Mouse (Mus musculus): ENCODE data around the gene Ttc30a2. TPM values are rescaled to one million over a fixed set of nuclear protein-coding genes. Genes with fewer than 3 reads are reported as not detected.
A peak's percentile ranks its signal among the peaks of the same experiment; 100 is the strongest.
"Not testable (repeated sequence)": the region's sequence is repeated elsewhere in the genome, so short reads cannot be mapped to it uniquely, and the experiment has no call there.

Ttc30a2 gene
- polyA plus RNA-seq, 1 experiment from 2014 or later: 0.64 TPM

- peak; percentile 90 for DNase-seq (ENCODE audit: low spot score)
- H3K4me3 ChIP-seq: peak overlapping the region; percentile 20
- no peaks in the 10 kb centered on the region for H3K36me3 ChIP-seq
- peak overlapping the region; percentile 75 for H3K27ac ChIP-seq
- no peaks in the 10 kb centered on the region for H3K9me3 ChIP-seq
- 36% methylated on average over 13 of the region's 13 CpGs for WGBS
- H3K27me3 ChIP-seq (ENCODE audit: insufficient read depth, poor library complexity, severe bottlenecking): no peaks in the 10 kb centered on the region
- H3K4me1 ChIP-seq: peaks cover 27% of the 10 kb centered on the region
Measured at GRCm38 (mm10) chr2:75990885-75991539, 13.0 kb upstream of the Ttc30a2 start.

- DNase-seq (ENCODE audit: low spot score): no peak
- no peak overlapping the region for H3K4me3 ChIP-seq
- WGBS: 61% methylated on average over 4 of the region's 4 CpGs
- H3K27me3 ChIP-seq (ENCODE audit: insufficient read depth, poor library complexity, severe bottlenecking): no peaks in the 10 kb centered on the region
- 0 out of 2 replicates have a peak overlapping the region, but pooled peaks have one; percentile 36 for H3K27ac ChIP-seq
- H3K4me1 ChIP-seq: peaks cover 30% of the 10 kb centered on the region
- H3K36me3 ChIP-seq: no peaks in the 10 kb centered on the region
- no peaks in the 10 kb centered on the region for H3K9me3 ChIP-seq
Measured at GRCm38 (mm10) chr2:75989694-75990093, 11.7 kb upstream of the Ttc30a2 start.

GRCm38 (mm10) chr2:75988779-75989363 lies 10.9 kb upstream of the Ttc30a2 start:
- peak overlapping the region; percentile 53 for H3K27ac ChIP-seq
- DNase-seq (ENCODE audit: low spot score): no peak
- 47% methylated on average over 7 of the region's 7 CpGs for WGBS

GRCm38 (mm10) chr2:75988378-75988777 lies 10.4 kb upstream of the Ttc30a2 start:
- Histone ChIP-seq H3K4me3 (no peak overlapping the region), H3K4me1 (peaks cover 30% of the 10 kb centered on the region), H3K36me3 (no peaks in the 10 kb centered on the region), H3K9me3 (no peaks in the 10 kb centered on the region), H3K27me3 (ENCODE audit: insufficient read depth, poor library complexity, severe bottlenecking) (no peaks in the 10 kb centered on the region), H3K27ac (peak overlapping the region; percentile 53)
- DNase-seq (ENCODE audit: low spot score): no peak
- WGBS: 60% methylated on average over 4 of the region's 4 CpGs

More at GRCm38 (mm10) chr2:75988779-75989363, 10.9 kb upstream of the Ttc30a2 start:
- H3K9me3 ChIP-seq: no peaks in the 10 kb centered on the region
- no peak overlapping the region for H3K4me3 ChIP-seq
- peaks cover 30% of the 10 kb centered on the region for H3K4me1 ChIP-seq
- H3K36me3 ChIP-seq: no peaks in the 10 kb centered on the region
- H3K27me3 ChIP-seq (ENCODE audit: insufficient read depth, poor library complexity, severe bottlenecking): no peaks in the 10 kb centered on the region

GRCm38 (mm10) chr2:75987739-75988138 lies 9.8 kb upstream of the Ttc30a2 start:
- no peak overlapping the region for H3K4me3 ChIP-seq
- H3K4me1 ChIP-seq: peaks cover 30% of the 10 kb centered on the region
- no peak for DNase-seq (ENCODE audit: low spot score)
- H3K27me3 ChIP-seq (ENCODE audit: insufficient read depth, poor library complexity, severe bottlenecking): no peaks in the 10 kb centered on the region
- no peaks in the 10 kb centered on the region for H3K36me3 ChIP-seq
- WGBS: 68% methylated on average over 9 of the region's 9 CpGs
- H3K9me3 ChIP-seq: no peaks in the 10 kb centered on the region
- H3K27ac ChIP-seq: peak overlapping the region; percentile 22; the same call in 1 of the 2 replicates

GRCm38 (mm10) chr2:75985124-75985523 lies 7.2 kb upstream of the Ttc30a2 start:
- Histone ChIP-seq H3K4me1 (peaks cover 9% of the 10 kb centered on the region; the same call in 1 of the 2 replicates), H3K27me3 (ENCODE audit: insufficient read depth, poor library complexity, severe bottlenecking) (no peaks in the 10 kb centered on the region), H3K9me3 (no peaks in the 10 kb centered on the region), H3K4me3 (no peak overlapping the region), H3K36me3 (no peaks in the 10 kb centered on the region), H3K27ac (no peak overlapping the region)
- 4% methylated on average over 2 of the region's 2 CpGs for WGBS
- DNase-seq (ENCODE audit: low spot score): no peak

- Histone ChIP-seq H3K36me3 (no peaks in the 10 kb centered on the region), H3K4me3 (no peak overlapping the region), H3K9me3 (no peaks in the 10 kb centered on the region), H3K4me1 (peaks cover 9% of the 10 kb centered on the region; the same call in 1 of the 2 replicates), H3K27me3 (ENCODE audit: insufficient read depth, poor library complexity, severe bottlenecking) (no peaks in the 10 kb centered on the region), H3K27ac (no peak overlapping the region)
- WGBS: 82% methylated on average over 3 of the region's 3 CpGs
- no peak for DNase-seq (ENCODE audit: low spot score)
Measured at GRCm38 (mm10) chr2:75983847-75984246, 5.9 kb upstream of the Ttc30a2 start.

- WGBS: 94% methylated on average over 3 of the region's 3 CpGs
- Histone ChIP-seq H3K9me3 (no peaks in the 10 kb centered on the region), H3K36me3 (no peaks in the 10 kb centered on the region), H3K4me1 (peaks cover 4% of the 10 kb centered on the region; the same call in 1 of the 2 replicates), H3K4me3 (no peak overlapping the region), H3K27ac (no peak overlapping the region), H3K27me3 (ENCODE audit: insufficient read depth, poor library complexity, severe bottlenecking) (no peaks in the 10 kb centered on the region)
- no peak for DNase-seq (ENCODE audit: low spot score)
Measured at GRCm38 (mm10) chr2:75983091-75983490, 5.1 kb upstream of the Ttc30a2 start.

- H3K27me3 ChIP-seq (ENCODE audit: insufficient read depth, poor library complexity, severe bottlenecking): no peaks in the 10 kb centered on the region
- 88% methylated on average over 4 of the region's 4 CpGs for WGBS
Measured at GRCm38 (mm10) chr2:75982626-75983025, 4.7 kb upstream of the Ttc30a2 start.

GRCm38 (mm10) chr2:75981440-75982081 lies 3.6 kb upstream of the Ttc30a2 start, which contains the start of gene Ttc30a1:
TSS of gene Ttc30a1 (minus strand) at chr2:75981967.
- Histone ChIP-seq H3K27ac (peak within 1 kb of the TSS; percentile 89), H3K4me3 (peak within 1 kb of the TSS; percentile 60)
- WGBS: 5% methylated on average over 34 of the region's 34 CpGs
- H3K36me3 ChIP-seq; H3K4me1 ChIP-seq; H3K27me3 ChIP-seq (ENCODE audit: insufficient read depth, poor library complexity, severe bottlenecking); H3K9me3 ChIP-seq: not testable (repeated sequence)
- DNase-seq (ENCODE audit: low spot score): peak; percentile 93

More at GRCm38 (mm10) chr2:75982626-75983025, 4.7 kb upstream of the Ttc30a2 start:
- no peak overlapping the region for H3K27ac ChIP-seq
- DNase-seq (ENCODE audit: low spot score): no peak
- no peaks in the 10 kb centered on the region for H3K36me3 ChIP-seq
- H3K4me1 ChIP-seq: 0 out of 2 replicates have a peak, but pooled peaks cover 3% of the 10 kb centered on the region
- no peak overlapping the region for H3K4me3 ChIP-seq
- no peaks in the 10 kb centered on the region for H3K9me3 ChIP-seq

- WGBS: 91% methylated on average over 13 of the region's 13 CpGs
Measured at GRCm38 (mm10) chr2:75980933-75981439, 3.0 kb upstream of the Ttc30a2 start.

GRCm38 (mm10) chr2:75976070-75976469 lies 1.9 kb downstream of the Ttc30a2 start:
- 87% methylated on average over 2 of the region's 2 CpGs for WGBS
- not testable (repeated sequence) for H3K27me3 ChIP-seq (ENCODE audit: insufficient read depth, poor library complexity, severe bottlenecking); H3K36me3 ChIP-seq; H3K4me1 ChIP-seq; H3K9me3 ChIP-seq; H3K27ac ChIP-seq; DNase-seq (ENCODE audit: low spot score); H3K4me3 ChIP-seq

More at GRCm38 (mm10) chr2:75980933-75981439, 3.0 kb upstream of the Ttc30a2 start:
- H3K36me3 ChIP-seq; H3K9me3 ChIP-seq; H3K4me1 ChIP-seq; DNase-seq (ENCODE audit: low spot score); H3K27me3 ChIP-seq (ENCODE audit: insufficient read depth, poor library complexity, severe bottlenecking): not testable (repeated sequence)
- peak overlapping the region; percentile 60 for H3K4me3 ChIP-seq
- peak overlapping the region; percentile 89; the same call in 1 of the 2 replicates for H3K27ac ChIP-seq

GRCm38 (mm10) chr2:75974131-75974530 lies 3.8 kb downstream of the Ttc30a2 start:
- 55% methylated on average over 9 of the region's 9 CpGs for WGBS
- Histone ChIP-seq H3K4me3 (no peak overlapping the region), H3K27ac (no peak overlapping the region), H3K36me3 (no peaks in the 10 kb centered on the region), H3K27me3 (ENCODE audit: insufficient read depth, poor library complexity, severe bottlenecking) (no peaks in the 10 kb centered on the region), H3K4me1 (no peaks in the 10 kb centered on the region), H3K9me3 (no peaks in the 10 kb centered on the region)
- no peak for DNase-seq (ENCODE audit: low spot score)
